Mouse (Mus musculus): Measurements from ENCODE around the gene Rusc1. TPM values are rescaled to one million over a fixed set of nuclear protein-coding genes. Genes with fewer than 3 reads are reported as not detected.
A peak's percentile ranks its signal among the peaks of the same experiment; 100 is the strongest.

Gene Rusc1
- total and polyA plus RNA-seq, 3 experiments = 6.4 to 14.4 (median 13.6) TPM

DNA sequence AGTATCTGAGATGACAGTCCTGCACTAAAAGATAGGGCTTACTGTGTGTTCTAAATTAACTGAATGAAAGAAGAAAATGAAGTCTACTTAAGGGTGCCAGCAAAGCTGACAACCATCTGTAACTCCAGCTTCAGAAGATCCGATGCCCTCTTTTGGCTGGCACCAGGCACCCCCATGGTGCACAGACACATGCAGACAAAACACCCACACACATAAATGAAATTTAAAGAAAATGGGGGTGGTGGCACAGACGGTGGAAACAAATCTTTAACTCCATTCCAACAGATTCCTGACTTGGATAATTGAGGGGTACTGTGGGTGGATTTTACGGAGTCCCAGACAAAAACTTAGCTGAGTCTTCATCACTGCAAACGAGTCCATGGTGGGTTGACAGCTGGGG is 38.7 kb upstream of the Rusc1 start:
- Histone ChIP-seq H3K27me3 (ENCODE audit: insufficient read depth, low read length) (no peaks in the 10 kb centered on the region), H3K4me1 (ENCODE audit: insufficient read depth, low read depth, low read length) (peaks cover 85% of the 10 kb centered on the region), H3K9me3 (replicated peaks) (no peaks in the 10 kb centered on the region), H3K36me3 (replicated peaks) (peaks cover 2% of the 10 kb centered on the region), H3K4me3 (ENCODE audit: low read depth, low read length) (peak overlapping the region; percentile 67; the same call in 1 of the 2 replicates)
- DNase-seq (ENCODE audit: low spot score) (no peak), ATAC-seq (ENCODE audit: extremely low read depth, insufficient number of reproducible peaks, low FRiP score, poor library complexity, severe bottlenecking) (no peak)
- TF ChIP-seq CTCF (IDR thresholded peaks at IDR 0.05; ENCODE audit: low read depth, low read length) (no peak), GATA1 (IDR thresholded peaks at IDR 0.05; ENCODE audit: borderline replicate concordance, low read length) (no peak), TAL1 (conservative IDR thresholded peaks at IDR 0.05; ENCODE audit: low read depth, low read length) (no peak), GATA2 (IDR thresholded peaks at IDR 0.05; ENCODE audit: borderline replicate concordance, low read depth, low read length) (no peak), POLR2AphosphoS5 (IDR thresholded peaks at IDR 0.05; ENCODE audit: insufficient replicate concordance, low read depth, low read length) (no peak)

DNA sequence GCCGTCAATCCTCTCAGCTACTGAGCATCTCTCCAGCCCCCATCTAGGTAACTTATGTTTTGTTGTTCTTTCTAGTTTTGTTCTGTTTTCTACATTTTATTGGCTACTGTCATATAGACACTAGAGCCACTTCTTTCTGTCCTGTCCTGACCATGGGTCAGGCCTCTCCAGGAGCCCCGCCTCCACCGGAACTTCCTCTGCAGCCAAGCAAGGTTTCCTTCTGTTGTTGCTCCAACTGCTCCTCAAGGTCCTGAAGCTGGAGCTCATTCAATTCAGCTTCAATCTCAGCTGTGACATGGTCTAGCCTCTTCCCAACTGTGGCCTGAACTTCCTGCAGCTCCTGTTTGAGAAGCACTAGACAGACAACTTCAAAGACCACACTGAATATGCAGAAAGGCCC is 36.8 kb upstream of the Rusc1 start:
- no peak for DNase-seq (ENCODE audit: low spot score)
- TF ChIP-seq POLR2AphosphoS5 (IDR thresholded peaks at IDR 0.05; ENCODE audit: insufficient replicate concordance, low read depth, low read length) = no peak
- no peak for TF ChIP-seq TAL1 (conservative IDR thresholded peaks at IDR 0.05; ENCODE audit: low read depth, low read length)
- TF ChIP-seq CTCF (IDR thresholded peaks at IDR 0.05; ENCODE audit: low read depth, low read length) = no peak
- no peak for TF ChIP-seq GATA1 (IDR thresholded peaks at IDR 0.05; ENCODE audit: borderline replicate concordance, low read length)
- no peak for TF ChIP-seq GATA2 (IDR thresholded peaks at IDR 0.05; ENCODE audit: borderline replicate concordance, low read depth, low read length)
- Histone ChIP-seq H3K27me3 (ENCODE audit: insufficient read depth, low read length) (no peaks in the 10 kb centered on the region), H3K9me3 (replicated peaks) (no peaks in the 10 kb centered on the region), H3K36me3 (replicated peaks) (peaks cover 2% of the 10 kb centered on the region), H3K4me3 (ENCODE audit: low read depth, low read length) (no peak overlapping the region), H3K4me1 (ENCODE audit: insufficient read depth, low read depth, low read length) (peaks cover 75% of the 10 kb centered on the region)
- no peak for ATAC-seq (ENCODE audit: extremely low read depth, insufficient number of reproducible peaks, low FRiP score, poor library complexity, severe bottlenecking)

GRCm38 (mm10) chr3:89125981-89126380 is 32.9 kb upstream of the Rusc1 start:
- ATAC-seq (ENCODE audit: extremely low read depth, insufficient number of reproducible peaks, low FRiP score, poor library complexity, severe bottlenecking) (no peak), DNase-seq (ENCODE audit: low spot score) (no peak)
- TF ChIP-seq TAL1 (conservative IDR thresholded peaks at IDR 0.05; ENCODE audit: low read depth, low read length) (no peak), GATA1 (IDR thresholded peaks at IDR 0.05; ENCODE audit: borderline replicate concordance, low read length) (no peak), GATA2 (IDR thresholded peaks at IDR 0.05; ENCODE audit: borderline replicate concordance, low read depth, low read length) (no peak), POLR2AphosphoS5 (IDR thresholded peaks at IDR 0.05; ENCODE audit: insufficient replicate concordance, low read depth, low read length) (no peak), CTCF (IDR thresholded peaks at IDR 0.05; ENCODE audit: low read depth, low read length) (no peak)
- H3K36me3 ChIP-seq (replicated peaks) = peaks cover 2% of the 10 kb centered on the region
- H3K4me3 ChIP-seq (ENCODE audit: low read depth, low read length) = no peak overlapping the region
- no peaks in the 10 kb centered on the region for H3K9me3 ChIP-seq (replicated peaks)
- H3K27me3 ChIP-seq (ENCODE audit: insufficient read depth, low read length) = no peaks in the 10 kb centered on the region
- peaks cover 58% of the 10 kb centered on the region for H3K4me1 ChIP-seq (ENCODE audit: insufficient read depth, low read depth, low read length)

GRCm38 (mm10) chr3:89124241-89124640 is 31.1 kb upstream of the Rusc1 start:
- Histone ChIP-seq H3K27me3 (ENCODE audit: insufficient read depth, low read length) (no peaks in the 10 kb centered on the region), H3K36me3 (replicated peaks) (no peaks in the 10 kb centered on the region), H3K4me3 (ENCODE audit: low read depth, low read length) (no peak overlapping the region), H3K9me3 (replicated peaks) (no peaks in the 10 kb centered on the region), H3K4me1 (ENCODE audit: insufficient read depth, low read depth, low read length) (peaks cover 46% of the 10 kb centered on the region)
- no peak for DNase-seq (ENCODE audit: low spot score)
- ATAC-seq (ENCODE audit: extremely low read depth, insufficient number of reproducible peaks, low FRiP score, poor library complexity, severe bottlenecking) = no peak
- TF ChIP-seq GATA2 (IDR thresholded peaks at IDR 0.05; ENCODE audit: borderline replicate concordance, low read depth, low read length) (no peak), TAL1 (conservative IDR thresholded peaks at IDR 0.05; ENCODE audit: low read depth, low read length) (no peak), CTCF (IDR thresholded peaks at IDR 0.05; ENCODE audit: low read depth, low read length) (no peak), GATA1 (IDR thresholded peaks at IDR 0.05; ENCODE audit: borderline replicate concordance, low read length) (no peak), POLR2AphosphoS5 (IDR thresholded peaks at IDR 0.05; ENCODE audit: insufficient replicate concordance, low read depth, low read length) (no peak)

- H3K36me3 ChIP-seq (replicated peaks) = no peaks in the 10 kb centered on the region
- peaks cover 37% of the 10 kb centered on the region for H3K4me1 ChIP-seq (ENCODE audit: insufficient read depth, low read depth, low read length)
- no peaks in the 10 kb centered on the region for H3K27me3 ChIP-seq (ENCODE audit: insufficient read depth, low read length)
- no peak for ATAC-seq (ENCODE audit: extremely low read depth, insufficient number of reproducible peaks, low FRiP score, poor library complexity, severe bottlenecking)
- no peaks in the 10 kb centered on the region for H3K9me3 ChIP-seq (replicated peaks)
- TF ChIP-seq TAL1 (conservative IDR thresholded peaks at IDR 0.05; ENCODE audit: low read depth, low read length) (no peak), GATA1 (IDR thresholded peaks at IDR 0.05; ENCODE audit: borderline replicate concordance, low read length) (no peak), CTCF (IDR thresholded peaks at IDR 0.05; ENCODE audit: low read depth, low read length) (no peak), POLR2AphosphoS5 (IDR thresholded peaks at IDR 0.05; ENCODE audit: insufficient replicate concordance, low read depth, low read length) (no peak), GATA2 (IDR thresholded peaks at IDR 0.05; ENCODE audit: borderline replicate concordance, low read depth, low read length) (no peak)
- no peak for DNase-seq (ENCODE audit: low spot score)
- no peak overlapping the region for H3K4me3 ChIP-seq (ENCODE audit: low read depth, low read length)
Observed at GRCm38 (mm10) chr3:89123313-89123712, 30.2 kb upstream of the Rusc1 start.

DNA sequence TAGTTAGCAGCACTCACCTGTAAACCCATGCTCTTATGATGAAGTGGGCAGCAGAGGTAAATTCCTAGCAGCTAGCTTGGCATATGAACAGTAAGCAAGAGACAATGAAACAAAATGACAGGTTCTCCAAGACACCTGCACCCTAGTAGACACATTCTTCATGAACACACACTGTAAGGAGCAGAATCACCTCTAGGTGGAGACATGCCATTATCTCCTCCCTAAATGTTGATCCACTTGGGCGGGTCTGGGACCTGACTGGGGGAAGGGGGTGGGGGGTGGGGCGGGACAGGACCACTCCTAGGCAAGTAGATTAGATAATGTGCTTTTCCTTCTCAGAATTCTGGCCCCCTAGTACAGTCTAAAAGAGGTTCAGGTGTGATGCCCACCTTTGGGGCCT is 22.4 kb upstream of the Rusc1 start:
- TF ChIP-seq GATA1 (IDR thresholded peaks at IDR 0.05; ENCODE audit: borderline replicate concordance, low read length) (no peak), CTCF (IDR thresholded peaks at IDR 0.05; ENCODE audit: low read depth, low read length) (peak; percentile 22; the same call in 1 of the 2 replicates)
- no peaks in the 10 kb centered on the region for H3K27me3 ChIP-seq (ENCODE audit: insufficient read depth, low read length)
- H3K4me1 ChIP-seq (ENCODE audit: insufficient read depth, low read depth, low read length) = peaks cover 27% of the 10 kb centered on the region
- no peaks in the 10 kb centered on the region for H3K9me3 ChIP-seq (replicated peaks)
- no peak for DNase-seq (ENCODE audit: low spot score)
- no peak for ATAC-seq (ENCODE audit: extremely low read depth, insufficient number of reproducible peaks, low FRiP score, poor library complexity, severe bottlenecking)
- no peaks in the 10 kb centered on the region for H3K36me3 ChIP-seq (replicated peaks)
- H3K4me3 ChIP-seq (ENCODE audit: low read depth, low read length) = no peak overlapping the region

DNA sequence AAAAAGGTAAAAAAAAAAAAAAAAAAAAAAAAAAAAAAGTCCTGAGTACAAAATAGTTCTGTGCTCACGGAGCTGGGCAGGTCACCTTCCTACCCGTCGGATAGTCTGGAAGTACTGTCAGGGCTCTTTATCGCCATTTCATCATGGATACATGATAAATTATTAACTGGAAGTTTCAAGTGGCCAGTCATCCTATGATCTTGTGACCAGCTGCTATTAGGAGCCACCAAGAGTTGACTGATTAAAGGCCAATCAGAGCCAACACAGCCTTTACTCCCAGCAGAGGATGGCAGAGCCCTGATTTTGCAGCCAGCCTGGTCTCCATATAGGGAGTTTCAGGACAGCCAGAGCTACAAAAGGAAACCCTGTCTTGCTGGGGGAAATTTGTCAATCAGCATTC is 19.9 kb upstream of the Rusc1 start:
- no peak overlapping the region for H3K4me3 ChIP-seq (ENCODE audit: low read depth, low read length)
- ATAC-seq (ENCODE audit: extremely low read depth, insufficient number of reproducible peaks, low FRiP score, poor library complexity, severe bottlenecking) (no peak), DNase-seq (ENCODE audit: low spot score) (no peak)
- no peak for TF ChIP-seq TAL1 (conservative IDR thresholded peaks at IDR 0.05; ENCODE audit: low read depth, low read length)
- no peak for TF ChIP-seq GATA2 (IDR thresholded peaks at IDR 0.05; ENCODE audit: borderline replicate concordance, low read depth, low read length)
- no peak for TF ChIP-seq POLR2AphosphoS5 (IDR thresholded peaks at IDR 0.05; ENCODE audit: insufficient replicate concordance, low read depth, low read length)
- TF ChIP-seq GATA1 (IDR thresholded peaks at IDR 0.05; ENCODE audit: borderline replicate concordance, low read length) = no peak
- TF ChIP-seq CTCF (IDR thresholded peaks at IDR 0.05; ENCODE audit: low read depth, low read length) = no peak
- no peaks in the 10 kb centered on the region for H3K27me3 ChIP-seq (ENCODE audit: insufficient read depth, low read length)
- H3K4me1 ChIP-seq (ENCODE audit: insufficient read depth, low read depth, low read length) = peaks cover 27% of the 10 kb centered on the region
- H3K36me3 ChIP-seq (replicated peaks) = no peaks in the 10 kb centered on the region
- H3K9me3 ChIP-seq (replicated peaks) = no peaks in the 10 kb centered on the region

Data from G1E (cell line).